Mouse (Mus musculus) cerebellum, adult 9-11 months (tissue): ENCODE measurements at regions not wholly inside any gene's neighbourhood (a gene's known extent, or its start where the extent isn't known, plus 50 kb on each side); places are given as distances from the start of the nearest gene placed in this dataset.

Experiments
- DNase-seq: peaks from one replicate; pipeline ENCODE4 v3.0.0; 2022

DNA sequence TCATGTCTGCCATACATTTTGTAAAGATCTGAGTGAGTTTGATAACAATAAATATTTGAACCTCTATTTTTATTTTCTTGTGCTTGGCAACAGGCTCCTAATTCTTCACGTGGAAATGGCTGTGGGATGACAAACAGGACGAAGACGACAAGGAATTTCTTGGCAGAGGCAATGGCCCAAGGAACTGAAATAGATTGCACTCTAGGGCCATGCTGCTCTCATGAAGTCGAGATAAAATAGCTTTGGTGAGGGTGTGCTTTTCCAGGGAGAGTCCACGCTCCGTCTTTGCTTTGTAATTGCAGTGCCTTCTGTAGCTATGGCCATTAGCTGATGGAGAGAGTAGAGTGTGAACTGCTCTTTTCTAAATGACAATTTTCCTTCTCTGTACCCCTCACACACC lies 50.9 kb upstream of the 1810046K07Rik start:
- no peak for DNase-seq

DNA sequence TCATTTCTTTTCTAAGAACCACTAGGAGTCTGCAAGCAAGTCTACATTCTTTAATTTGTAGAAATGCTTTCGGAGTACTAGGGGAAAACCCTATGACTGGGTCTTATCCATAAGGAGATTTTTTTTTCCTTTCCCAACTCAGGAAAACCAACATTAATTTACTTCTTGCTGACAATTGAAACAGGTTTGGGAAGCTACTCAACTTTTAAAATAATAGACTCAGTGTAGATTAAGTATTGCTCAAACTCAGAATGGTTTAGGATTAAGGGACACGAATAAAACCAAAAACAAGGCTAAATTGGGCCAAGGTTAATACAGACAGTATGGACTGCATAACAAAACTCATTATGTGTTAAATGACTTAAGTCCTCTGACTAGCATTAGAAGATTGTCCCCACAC lies 65.2 kb upstream of the 1810046K07Rik start:
- no peak for DNase-seq

DNA sequence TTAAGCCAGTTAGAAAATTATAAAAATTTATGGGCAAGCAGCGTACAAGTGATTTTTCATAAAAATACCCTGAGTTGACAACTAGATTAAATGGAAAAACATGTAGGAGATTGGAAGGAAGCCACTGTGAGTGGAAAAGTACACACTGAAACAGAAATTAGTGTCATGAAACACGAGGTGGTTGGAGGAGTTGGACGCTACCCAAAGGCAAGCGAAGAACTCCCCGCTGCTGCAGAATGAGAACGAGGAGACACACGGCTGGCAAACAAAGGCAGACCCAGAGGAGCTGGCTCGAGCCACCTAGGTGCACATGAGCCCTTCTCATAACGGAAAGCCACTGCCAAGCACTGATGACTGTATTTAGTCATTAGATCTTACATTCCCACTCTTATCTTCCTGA lies 65.7 kb upstream of the 1810046K07Rik start:
- DNase-seq = peak; percentile 7

DNA sequence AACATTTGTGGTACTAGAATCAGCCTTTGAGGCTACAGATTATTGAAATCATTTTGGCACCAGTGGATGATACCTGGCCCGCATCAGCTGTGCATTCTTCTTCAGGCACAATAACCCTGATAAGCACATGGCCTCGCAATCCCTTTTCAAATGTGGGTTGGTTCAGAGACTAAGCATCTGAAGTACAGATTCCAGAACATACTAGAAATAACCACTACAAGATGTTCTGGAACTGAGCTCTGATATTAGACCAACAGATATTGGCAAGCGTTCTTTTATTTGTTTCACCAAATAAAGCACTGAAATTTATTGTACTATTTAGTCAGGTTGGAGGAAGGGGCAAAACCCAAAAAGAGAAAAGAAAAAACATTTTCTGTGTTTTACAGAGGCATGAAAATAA lies 68.1 kb upstream of the 1810046K07Rik start:
- DNase-seq = no peak

DNA sequence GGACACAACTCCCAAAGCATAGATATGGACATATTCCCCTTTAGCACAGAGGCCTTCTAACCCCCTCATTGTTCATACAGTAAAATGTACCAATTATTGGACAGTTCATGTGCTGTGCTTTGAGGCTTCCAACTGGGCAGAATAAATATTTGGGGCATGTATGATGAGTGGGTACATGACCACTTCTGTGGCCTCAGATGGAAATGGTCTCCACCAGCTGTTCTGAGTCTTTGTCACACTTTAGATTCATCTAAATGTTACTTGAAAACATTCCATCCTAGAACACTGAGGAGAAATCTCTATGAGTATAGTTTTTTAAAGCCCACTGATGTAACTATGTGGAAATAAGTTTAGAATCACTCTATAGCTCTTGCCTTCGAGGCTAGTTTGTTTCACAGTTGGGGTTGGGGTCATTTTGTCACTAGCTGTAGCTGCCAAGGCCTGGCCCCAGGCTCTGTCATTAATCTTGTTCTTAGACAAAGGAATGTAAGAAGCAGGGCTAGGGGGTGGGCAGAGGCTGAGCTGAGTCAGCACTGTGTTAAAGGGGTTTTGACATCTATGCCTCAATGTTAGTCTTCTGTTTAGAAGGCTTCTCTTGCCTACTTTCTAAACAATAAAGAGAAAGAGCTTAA lies 69.0 kb upstream of the 1810046K07Rik start:
- DNase-seq = no peak

DNA sequence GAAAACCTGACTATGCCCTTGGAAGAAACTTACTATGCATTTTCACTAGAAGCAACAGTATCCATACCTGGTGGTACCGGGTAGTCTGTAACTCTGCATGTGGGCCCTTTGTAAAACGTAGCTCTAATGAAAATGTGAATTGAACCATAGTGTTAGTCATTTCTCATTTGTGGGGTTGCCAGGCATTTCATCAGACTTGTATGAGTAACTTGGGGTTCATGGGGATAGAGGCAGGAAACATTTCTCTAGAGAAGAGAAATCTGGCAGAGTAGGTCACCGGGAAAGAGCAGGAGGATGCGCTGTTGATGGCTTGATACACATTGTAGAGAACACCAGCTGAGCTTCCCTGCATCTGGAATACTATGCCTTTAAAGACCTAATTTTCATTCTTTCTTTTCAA lies 70.2 kb upstream of the 1810046K07Rik start:
- DNase-seq = no peak

DNA sequence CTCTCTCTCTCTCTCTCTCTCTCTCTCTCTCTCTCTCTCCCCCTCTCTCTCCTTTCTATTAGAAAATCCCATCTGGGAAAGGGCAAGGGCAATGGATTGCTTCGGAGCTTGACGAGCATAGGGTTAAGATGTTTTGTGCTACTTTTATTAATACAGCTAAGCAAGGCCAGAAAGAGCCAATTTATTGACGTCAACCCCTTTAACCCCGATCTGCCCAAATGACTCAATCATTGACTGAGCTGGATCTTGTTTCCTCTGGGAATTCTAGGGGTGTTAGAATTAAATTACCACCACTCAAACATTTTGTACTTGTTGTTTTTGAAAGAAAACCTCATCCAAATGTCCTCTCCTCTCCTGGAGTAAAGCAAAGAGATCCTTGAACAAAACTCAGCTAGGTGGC lies 70.6 kb upstream of the 1810046K07Rik start:
- no peak for DNase-seq

DNA sequence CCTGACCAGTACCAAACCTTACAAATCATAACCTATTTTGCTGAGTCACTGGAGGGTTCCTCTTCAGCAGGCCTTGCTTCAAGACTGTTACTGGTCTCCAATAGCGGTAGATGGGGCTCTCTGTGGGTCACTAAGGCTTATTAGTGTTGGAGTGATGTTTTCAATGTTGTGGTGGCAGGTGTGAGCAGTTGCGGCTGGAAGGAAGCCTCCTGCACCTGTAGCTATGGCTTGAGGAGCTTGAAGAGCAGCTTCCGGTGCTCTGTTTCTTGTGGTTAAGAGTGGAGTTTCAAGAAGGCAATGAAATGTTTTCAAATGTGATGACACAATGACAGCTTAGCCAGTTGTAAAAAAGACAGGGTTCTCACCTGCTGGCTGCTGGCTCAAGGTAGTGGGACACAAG lies 73.1 kb upstream of the 1810046K07Rik start:
- DNase-seq = no peak

DNA sequence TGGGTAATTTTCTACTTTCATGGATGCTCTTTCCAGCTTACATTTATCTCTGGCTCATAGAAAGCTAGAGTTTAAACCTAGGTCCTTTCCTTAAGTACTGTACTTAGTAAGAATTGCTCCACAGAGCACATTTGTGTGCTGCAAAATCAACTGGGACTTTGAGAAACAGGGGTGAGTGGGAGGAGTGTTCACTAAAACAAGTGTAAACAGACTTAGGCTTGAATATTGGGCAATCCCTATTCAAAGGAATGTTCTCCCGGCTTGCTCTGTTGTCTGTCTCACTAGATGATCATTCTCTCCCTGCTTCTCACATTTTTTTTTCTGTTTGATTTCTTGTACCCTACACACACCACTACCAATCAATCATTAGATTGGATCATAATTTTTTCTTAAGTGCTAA lies 79.3 kb upstream of the 1810046K07Rik start:
- no peak for DNase-seq

DNA sequence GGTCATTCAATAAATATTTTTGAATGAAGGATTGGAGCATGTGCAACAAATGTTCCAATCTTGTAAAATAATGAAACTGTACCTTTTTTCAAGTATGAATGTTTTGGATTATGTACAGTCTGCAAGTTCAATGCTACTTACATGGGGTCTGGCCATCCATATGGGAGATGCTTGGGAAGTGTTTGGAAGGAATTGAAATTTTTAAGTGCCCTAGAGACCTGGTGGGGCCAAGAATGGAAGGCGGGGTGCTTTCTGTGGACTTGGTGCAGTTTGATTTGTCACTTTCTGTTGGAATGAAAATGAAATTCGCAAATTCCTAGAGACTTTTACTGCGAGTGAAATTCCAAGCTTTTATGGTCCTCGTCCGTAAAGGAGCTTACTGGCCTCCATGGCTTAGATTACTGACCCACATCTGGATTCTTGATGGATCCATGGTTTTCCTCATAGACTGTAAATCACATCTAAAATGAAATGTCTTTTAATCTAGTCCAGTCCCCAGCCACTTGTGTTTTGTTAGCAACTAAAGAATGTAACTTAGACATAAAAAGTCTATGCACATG lies 90.3 kb upstream of the 1810046K07Rik start:
- no peak for DNase-seq

DNA sequence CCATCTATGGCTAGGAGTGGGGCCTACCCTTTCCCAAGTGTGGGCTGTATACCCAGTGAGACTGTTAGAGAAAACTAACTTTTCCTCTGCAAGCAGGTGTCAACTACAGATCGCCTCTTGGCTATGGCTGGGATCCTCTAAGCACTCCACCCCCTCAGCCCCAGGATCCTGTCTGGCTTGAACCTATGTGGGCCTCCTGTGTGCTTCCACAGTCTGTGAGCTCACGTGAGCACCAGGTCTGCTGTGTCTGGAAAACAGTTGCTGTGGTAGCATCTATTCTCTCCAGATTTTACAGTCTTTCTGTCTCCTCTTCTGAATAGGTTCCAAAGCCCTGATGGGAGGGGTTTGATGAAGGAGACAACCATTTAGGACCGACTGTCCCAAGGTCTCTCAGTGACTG lies 93.8 kb upstream of the 1810046K07Rik start:
- no peak for DNase-seq

DNA sequence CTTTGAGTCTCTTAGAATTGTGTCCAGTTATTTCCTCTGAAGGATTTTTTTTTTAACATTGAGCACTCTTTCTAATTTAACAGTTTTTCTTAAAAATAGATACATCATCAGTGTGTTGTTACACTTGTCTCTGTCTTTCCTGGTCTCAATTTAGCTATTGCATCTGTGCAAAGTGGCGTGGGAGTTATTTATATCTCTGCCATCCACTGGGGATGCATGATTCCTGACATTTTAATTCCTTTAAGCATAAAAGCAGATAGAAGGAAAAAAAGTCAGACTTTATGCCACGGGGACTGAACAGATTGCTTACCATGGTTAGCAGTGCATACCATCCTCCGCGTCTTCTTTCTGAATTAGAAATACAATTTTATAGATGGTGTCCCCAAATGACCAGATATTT lies 94.6 kb upstream of the 1810046K07Rik start:
- no peak for DNase-seq

DNA sequence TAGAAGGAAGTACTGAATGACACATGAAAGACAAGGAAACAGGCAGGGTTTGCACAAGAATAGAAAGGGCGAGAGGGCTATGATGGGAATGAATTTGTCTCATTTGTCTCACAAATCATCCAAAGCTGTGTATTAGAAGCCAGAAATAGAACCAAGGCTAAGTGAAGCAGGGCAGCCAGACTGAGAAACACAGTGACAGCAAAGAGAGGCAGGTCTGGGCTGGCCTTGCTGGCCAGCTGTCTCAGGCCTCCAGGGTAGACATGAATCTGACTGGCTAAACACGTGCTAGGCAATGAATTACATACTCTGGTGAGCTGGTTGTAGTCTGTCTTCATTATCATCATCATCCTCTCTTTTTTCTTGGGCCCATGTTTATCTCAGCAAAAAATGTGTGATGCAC lies 101.7 kb upstream of the 1810046K07Rik start:
- no peak for DNase-seq

DNA sequence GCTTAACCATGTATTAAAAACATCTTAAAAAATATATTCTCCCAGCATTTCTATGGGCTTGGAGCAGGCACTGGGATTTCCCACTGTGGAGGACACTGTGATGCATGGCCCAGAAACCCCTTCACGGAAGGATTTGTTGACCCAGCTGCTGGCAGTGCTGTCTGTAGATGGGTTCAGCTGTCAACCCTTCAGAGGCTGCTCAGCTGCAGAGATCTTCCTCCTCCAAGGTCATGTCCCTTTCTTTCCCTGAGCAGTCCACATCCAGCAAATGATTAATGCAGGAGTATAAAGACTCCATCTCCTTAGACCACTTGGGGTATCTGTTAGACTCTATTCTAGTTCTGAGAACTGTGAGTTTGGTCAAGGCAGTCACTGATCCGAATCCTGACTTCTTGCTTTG lies 108.4 kb upstream of the 1810046K07Rik start:
- no peak for DNase-seq

DNA sequence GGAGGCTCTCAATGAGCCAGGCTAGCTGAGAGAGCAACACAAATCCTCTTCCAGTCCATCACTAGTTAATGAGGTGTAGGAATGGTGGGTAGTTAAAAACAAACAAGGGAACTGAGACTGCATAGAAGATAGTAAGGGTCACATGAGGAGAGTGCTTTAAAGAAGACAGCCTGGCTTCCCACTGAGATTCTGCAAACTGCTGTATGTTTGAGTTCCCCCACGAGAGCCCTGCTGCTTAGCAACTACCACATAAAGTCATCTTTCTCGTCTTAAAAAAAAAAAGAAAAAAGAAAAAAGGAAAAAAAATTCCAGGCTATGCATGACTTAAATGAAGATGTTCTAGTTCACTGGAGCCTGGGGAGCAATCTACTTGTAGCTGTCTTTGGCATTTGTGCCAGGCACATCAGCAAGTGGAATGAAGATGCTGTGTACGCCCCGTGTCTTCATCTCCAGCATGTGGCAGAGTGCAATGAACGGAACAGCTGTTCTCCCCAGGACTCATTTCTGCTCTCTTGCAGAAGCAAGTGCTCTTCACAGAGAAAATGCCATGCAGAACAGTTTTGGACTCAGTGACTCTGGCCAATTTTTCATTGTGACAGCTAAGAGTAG lies 113.2 kb upstream of the 1810046K07Rik start:
- DNase-seq = no peak

DNA sequence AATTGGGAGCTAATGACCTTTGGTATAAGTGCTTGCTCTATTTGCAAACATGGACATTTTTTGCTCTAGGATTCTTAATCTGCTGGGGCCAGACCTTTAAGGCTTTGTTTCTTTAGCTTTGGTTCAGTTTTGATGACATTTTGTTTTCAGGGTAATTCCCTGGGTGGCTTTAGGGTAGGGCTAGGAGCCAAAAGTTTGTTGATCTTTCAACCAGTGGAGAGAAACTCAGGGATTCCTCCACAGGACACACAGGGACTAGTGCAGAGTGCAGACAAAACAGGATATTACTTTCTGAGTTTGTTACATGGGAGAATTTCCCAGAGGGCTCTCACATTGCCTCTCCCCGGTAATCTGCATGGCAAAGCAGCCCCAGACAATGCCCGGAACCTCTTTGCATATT lies 127.0 kb upstream of the 1810046K07Rik start:
- no peak for DNase-seq

DNA sequence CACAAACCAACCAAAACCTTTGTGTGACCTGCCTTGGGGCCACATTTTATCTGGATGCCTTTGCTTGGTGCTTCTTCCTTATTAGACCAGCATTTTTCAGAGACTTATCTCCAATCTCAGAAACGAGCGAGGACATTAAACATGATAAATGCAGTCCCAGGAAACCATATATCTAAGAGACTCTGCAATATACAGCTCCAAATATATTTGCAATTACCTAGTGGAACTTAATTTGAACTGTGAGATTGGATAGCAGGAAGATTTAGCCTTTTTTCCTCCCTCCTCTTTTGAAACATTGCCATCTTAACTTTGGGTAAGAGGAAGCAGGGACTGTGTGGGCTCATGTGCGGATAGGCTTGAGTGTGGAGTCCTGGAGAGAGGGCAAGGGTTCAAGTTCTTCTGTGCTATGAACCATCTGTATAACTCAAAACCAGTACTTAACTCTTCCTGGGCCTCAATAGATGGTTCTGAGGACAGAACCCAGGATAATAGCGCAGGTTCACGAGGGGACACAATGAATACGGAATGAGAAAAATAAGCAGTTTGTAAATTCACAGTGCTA lies 133.8 kb upstream of the 1810046K07Rik start:
- DNase-seq = no peak

DNA sequence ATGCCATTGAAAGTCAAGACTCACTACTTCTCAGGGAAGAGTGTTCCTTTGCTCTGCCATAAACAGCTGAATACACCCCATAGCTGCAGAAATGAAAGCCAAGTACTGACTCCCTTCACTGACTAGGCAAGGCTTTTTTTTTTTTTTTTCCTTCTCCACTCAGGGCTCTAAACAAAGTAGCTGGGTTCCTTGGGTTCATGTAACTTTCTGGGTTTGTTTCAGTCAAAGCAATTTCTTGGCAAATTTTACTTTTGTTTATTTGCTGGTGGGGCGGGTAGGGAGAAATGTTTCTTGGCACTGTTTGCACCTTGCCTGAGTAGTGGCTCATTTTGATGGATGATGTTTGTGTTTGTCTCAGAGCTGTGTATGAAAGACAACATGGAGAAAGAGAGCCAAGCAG lies 141.3 kb upstream of the 1810046K07Rik start:
- no peak for DNase-seq

DNA sequence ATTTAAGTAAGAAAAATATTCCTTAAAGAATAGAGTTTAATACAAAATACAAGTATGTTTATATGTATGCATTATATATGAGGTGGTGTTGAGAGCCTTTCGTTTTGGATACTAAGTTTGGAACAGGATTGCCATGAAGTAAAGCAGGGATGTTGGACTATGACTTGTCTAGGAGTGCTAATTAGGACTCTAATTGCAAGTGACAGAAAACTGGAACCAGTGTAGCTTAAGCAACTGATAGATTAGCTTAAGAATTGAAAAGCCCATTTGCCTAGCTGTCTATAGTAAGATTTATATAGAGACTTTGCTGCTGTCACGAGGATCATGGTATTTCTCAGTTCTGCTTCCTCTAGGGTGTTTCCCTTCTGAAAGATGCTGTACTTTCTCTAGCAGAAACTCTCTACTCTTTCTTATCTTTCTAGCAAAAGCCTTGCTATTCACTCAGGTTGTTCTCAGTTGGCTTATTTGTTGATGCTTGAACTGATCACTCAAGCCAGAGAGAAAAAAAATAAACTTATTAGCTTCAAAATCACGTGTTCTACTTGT lies 147.9 kb upstream of the 1810046K07Rik start:
- DNase-seq = no peak

DNA sequence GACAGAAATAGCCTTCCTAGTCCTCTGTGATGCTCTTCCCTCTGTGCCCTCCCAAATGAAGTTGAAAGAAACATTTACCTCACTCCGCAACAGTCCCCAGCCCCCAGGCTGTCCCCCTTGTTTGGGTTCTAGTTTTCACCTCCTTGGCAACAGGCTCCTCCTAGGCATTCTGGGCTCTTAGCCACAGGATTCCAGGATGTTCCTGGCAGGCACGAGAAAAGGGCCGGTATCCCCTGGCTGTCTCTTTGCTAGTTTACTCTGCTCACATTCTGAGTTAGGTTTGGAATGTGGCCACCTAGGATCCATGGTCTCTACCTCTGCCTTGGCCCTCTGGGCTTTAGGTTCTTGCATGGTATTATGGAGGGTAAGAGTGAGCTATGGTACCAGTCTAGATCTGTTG lies 159.1 kb upstream of the 1810046K07Rik start:
- DNase-seq = no peak

DNA sequence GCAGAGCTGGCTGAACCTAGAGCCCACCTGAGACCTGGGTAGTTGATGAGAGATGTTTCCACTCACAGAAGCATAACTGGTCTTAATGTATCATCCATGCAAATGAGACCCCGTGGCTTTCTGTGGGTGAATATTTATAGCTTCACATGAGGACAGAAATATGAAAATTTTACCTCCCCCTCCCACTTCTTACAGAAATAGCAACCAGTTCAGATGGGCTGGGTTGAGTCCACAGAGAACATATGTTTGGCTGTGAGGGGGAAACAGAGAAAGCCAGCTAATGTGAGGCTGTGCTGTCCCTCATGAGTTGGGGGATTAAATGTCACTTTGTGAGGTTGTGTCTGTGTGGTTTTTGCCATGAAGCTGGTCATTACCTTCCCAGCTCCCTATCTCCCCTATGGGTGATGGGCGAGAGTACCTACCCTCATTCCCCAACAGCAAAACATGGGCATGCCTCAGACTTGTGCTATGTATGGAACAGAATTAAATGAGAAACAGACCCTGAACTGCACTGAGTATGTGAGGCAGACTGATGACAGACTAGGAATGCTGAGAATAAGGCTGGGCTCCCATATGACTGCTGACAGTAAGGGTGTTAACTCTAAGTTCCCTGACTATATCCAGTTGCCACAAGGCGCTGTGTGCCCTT lies 178.7 kb upstream of the 1810046K07Rik start:
- no peak for DNase-seq

DNA sequence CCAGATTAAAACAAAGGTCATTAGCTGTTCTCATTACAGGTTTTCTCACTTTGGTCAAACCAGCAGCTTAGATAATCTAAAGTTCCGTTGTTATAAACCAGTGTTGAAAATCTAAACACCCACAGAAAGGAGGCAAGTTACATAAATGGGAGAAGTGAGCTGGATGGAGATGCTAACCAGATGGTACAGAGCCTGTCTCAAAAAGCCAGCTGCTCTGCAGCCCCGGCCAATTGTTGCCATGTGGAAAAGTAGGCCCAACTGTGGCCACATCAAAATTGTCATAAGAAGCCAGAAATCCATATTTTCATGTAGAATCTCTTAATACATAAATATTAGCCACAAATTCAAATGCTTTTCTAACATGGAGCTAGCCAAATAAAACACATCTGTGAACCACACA lies 188.9 kb upstream of the 1810046K07Rik start:
- peak; percentile 2 for DNase-seq

DNA sequence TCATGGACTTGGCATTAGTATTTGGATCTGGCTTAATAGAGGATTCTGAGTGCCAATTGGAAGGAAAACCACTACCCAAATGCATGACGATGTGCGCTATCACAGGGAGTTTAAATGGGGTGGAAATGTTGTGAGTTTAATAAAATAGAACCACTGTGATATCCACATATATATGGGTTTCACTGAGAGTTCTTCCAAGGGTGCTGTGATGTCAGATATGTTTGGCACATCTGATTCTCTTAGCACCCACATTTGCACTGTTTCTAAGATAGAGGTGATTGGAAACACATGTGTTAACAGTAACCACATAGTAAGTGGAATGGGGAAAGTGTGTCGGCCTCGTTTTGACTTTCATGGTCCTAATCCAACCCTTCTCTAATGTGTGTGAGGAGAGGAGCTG lies 189.7 kb upstream of the 1810046K07Rik start:
- DNase-seq = no peak

DNA sequence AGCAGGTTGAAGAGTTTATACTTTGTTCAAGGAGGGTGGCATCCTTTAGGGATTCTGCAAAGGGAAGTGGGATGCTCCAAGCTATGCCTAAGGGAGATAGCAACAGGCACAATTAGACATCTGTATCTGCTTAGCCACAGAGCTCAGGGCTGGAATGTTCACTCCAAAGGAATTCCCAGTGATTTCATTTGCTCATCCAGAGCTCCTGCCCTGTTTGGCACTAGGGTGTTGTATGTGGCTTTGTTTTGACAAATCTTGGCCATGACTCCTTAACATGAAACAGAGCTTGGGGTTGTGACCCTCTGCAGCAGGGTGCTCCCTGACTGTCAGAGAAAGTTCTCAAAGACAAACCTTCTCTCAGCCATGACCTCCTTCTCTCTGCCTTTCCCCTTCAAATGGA lies 194.8 kb upstream of the 1810046K07Rik start:
- no peak for DNase-seq
